Mouse (Mus musculus) liver, adult (tissue): ENCODE results near the gene Rasal2.
A peak's percentile ranks its signal among the peaks of the same experiment; 100 is the strongest.

Experiments used
- GATA4 ChIP-seq: IDR thresholded peaks from 2 replicates; pipeline ENCODE4 v1.6.1; 2014; ENCODE audit warnings: mild to moderate bottlenecking, low read length; ENCODE audit not compliant: insufficient replicate concordance

Rasal2 gene

DNA sequence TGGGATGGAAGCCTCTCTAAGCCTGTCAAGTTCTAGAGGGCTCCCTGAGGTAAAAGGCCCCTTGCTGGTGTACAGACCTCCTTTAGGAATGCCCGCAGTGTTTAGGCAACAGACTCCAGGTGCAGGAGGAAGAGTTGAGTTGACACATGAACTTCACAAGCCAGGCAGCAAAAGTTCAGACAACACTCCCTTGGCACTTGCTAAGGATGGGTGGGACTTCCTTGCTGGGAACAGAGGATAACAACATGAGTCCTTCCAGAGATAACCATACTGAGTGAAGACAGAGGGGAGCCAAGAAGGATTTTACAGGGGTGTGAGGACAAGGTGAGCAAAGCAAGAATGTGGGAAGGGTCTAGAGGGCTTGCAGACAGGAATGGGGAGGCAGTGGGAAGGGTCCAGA, 319.8 kb downstream of the Rasal2 start:
- peak; percentile 51; the same call in 1 of the 2 replicates for TF ChIP-seq GATA4

- no peak for TF ChIP-seq GATA4
Observed at GRCm38 (mm10) chr1:157092140-157092539, 320.3 kb downstream of the Rasal2 start.

DNA sequence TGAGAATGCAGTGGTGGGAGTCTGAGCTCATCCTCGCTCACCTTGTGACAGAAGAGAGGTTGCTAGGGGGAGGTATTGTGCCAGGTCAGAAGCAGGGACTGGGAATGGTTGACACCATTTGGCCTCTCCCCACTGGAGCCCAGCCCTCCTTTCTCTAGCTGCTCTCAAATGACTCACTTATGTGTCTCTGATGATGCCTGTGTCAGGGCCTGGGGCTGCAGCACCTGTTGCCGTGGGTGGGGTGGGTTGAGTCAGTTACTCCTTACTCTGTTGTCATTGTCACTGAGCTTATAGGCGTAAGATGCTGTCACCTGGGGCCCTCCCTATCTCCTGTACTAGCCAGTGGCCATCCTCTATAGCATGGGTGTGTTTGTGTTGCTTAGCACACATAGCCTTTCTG, 321.6 kb downstream of the Rasal2 start:
- TF ChIP-seq GATA4: no peak

GRCm38 (mm10) chr1:157086097-157086994, 326.0 kb downstream of the Rasal2 start:
- no peak for TF ChIP-seq GATA4
